Mouse (Mus musculus) small intestine, adult 2 months (tissue): Measurements from ENCODE around the gene Gm3435.

Source experiments
- CTCF ChIP-seq: fragments of 200-500 bp; IDR thresholded peaks from 2 replicates; pipeline ENCODE4 v1.5.1; 2012; ENCODE audit warnings: low read depth, mild to moderate bottlenecking, control low read depth, inconsistent platforms, low read length, moderate library complexity, mixed read lengths; ENCODE audit not compliant: insufficient replicate concordance, insufficient read length; ENCODE audit errors: extremely low read depth
- POLR2A ChIP-seq: fragments of 200-500 bp; IDR thresholded peaks from 2 replicates; pipeline ENCODE4 v1.6.1; 2012; ENCODE audit warnings: low read depth, mild to moderate bottlenecking, control low read depth, inconsistent platforms, low read length, moderate library complexity

DNA sequence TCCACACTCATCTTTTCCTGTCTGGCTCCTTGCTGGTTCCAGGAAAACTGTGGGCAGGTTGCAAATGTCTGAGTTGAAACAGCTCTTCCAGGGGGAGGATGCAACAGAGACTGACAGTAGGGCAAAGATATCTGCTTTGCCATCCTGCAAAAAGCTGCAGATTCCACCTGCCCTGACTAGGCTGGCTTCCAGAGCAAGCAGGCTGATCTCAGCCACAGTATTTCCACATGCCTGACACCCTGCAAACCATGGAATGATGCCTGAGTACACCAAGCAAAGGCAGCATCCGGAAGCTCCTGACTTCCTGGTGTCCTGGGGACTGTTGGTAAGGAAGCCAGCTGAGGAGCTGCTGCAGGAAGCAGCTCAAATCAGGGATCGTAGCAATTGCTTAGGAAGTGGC lies 59.1 kb downstream of the Gm3435 start:
- no peak for TF ChIP-seq CTCF
- no peak for TF ChIP-seq POLR2A
